Mouse (Mus musculus) megakaryocyte, embryonic 14.5 days (primary cell): ENCODE results near the gene Yars. TPM values are rescaled to one million over a fixed set of nuclear protein-coding genes. Genes with fewer than 3 reads are reported as not detected.
A peak's percentile ranks its signal among the peaks of the same experiment; 100 is the strongest.

Source experiments
- H3K27me3 ChIP-seq: replicated peaks from 2 replicates; pipeline ENCODE3; 2012; ENCODE audit warnings: inconsistent platforms
- H3K36me3 ChIP-seq: replicated peaks from 2 replicates; pipeline ENCODE3; 2012; ENCODE audit warnings: low read length, inconsistent platforms, mixed read lengths
- H3K4me1 ChIP-seq: 2 replicates; pipeline ENCODE4 v1.6.1; 2012; ENCODE audit warnings: inconsistent platforms
- H3K4me3 ChIP-seq: replicated peaks from 2 replicates; pipeline ENCODE3; 2012; ENCODE audit warnings: moderate library complexity, mild to moderate bottlenecking, inconsistent platforms
- H3K9me3 ChIP-seq: 2 replicates; pipeline ENCODE4 v1.6.1; 2012; ENCODE audit warnings: inconsistent platforms
- FLI1 ChIP-seq: IDR thresholded peaks from 2 replicates; pipeline ENCODE4 v1.6.1; 2012; ENCODE audit warnings: low read length, inconsistent platforms, mixed read lengths
- GATA1 ChIP-seq: IDR thresholded peaks from 3 replicates; pipeline ENCODE4 v1.6.1; 2012; ENCODE audit warnings: mixed read lengths, low read length, inconsistent platforms, borderline replicate concordance
- polyA plus RNA-seq: library from polyadenylated mRNA; stranded (reverse); fragments of >175 nt; gene quantifications from 2 replicates; pipeline ENCODE4 v1.2.3, GENCODE M21; 2012; ENCODE audit warnings: low replicate concordance; ENCODE audit not compliant: insufficient read depth

Gene Yars
- polyA plus RNA-seq, 1 experiment, result 17.4 TPM

DNA sequence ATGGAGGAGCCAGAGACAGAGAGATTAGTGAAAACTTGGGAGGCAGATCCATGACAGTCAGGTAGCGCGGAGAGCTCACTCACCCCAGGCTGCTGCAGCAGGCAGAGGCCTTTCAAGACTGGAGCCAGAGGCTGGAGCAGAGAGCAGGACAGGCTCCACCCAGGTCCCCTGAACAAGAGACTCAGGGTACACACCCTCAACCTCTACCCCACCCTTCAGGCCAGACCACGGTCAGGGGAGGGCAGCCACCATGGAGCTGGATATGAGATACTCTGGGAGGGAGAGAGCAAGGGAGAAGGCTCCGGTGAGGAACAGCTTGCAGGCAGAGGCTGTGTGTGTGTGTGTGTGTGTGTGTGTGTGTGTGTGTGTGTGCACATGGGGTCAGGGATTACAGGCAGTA is 76.6 kb downstream of the Yars start:
- TF ChIP-seq GATA1 (no peak), FLI1 (no peak)
- no peaks in the 10 kb centered on the region for H3K9me3 ChIP-seq
- no peaks in the 10 kb centered on the region for H3K36me3 ChIP-seq
- H3K4me3 ChIP-seq, result no peak overlapping the region
- peaks cover 23% of the 10 kb centered on the region for H3K27me3 ChIP-seq
- H3K4me1 ChIP-seq, result peaks cover 87% of the 10 kb centered on the region

DNA sequence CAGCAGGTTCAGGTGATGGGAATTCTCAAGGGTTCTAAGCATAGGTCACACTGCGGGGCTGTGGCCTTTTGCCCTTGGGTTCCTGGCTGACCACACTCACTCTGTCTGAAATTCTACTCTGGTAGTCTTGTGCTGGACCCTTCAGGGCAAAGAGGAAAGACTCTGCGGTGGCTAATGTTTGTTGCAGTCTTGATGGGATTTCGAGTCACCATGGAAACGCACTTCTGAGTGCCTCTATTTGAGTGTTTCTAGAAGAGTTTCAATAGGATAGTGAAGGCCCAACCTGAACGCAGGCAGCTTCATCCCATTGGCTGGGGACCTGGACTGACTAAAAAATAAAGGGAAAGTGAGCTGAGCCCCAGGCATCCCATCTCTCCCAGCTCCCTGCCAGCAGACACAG is 77.3 kb downstream of the Yars start:
- Histone ChIP-seq H3K36me3 (no peaks in the 10 kb centered on the region), H3K4me3 (no peak overlapping the region), H3K4me1 (peaks cover 86% of the 10 kb centered on the region), H3K27me3 (peaks cover 25% of the 10 kb centered on the region), H3K9me3 (no peaks in the 10 kb centered on the region)
- TF ChIP-seq GATA1 (no peak), FLI1 (no peak)

DNA sequence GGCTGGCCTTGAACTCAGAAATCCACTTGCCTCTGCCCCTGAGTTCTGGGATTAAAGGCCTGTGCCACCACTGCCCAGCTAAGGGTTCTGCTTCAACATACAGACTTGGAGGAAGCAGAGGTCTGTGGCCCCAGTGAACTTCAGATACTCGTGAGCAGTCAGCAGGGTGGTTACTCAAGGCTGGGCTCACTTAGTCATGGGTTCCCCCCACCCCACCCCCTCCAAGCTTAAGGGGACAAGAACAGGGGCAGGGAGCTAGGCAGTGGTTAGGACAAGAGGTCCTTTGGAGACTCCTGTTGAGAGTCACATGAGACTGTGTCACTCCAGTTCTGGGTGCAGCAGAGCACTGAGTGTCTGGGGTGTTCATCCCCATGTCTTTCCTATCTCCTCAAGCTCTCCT is 79.1 kb downstream of the Yars start:
- TF ChIP-seq GATA1 (no peak), FLI1 (no peak)
- Histone ChIP-seq H3K27me3 (peaks cover 37% of the 10 kb centered on the region), H3K4me3 (peak overlapping the region; percentile 9), H3K4me1 (peaks cover 80% of the 10 kb centered on the region), H3K9me3 (no peaks in the 10 kb centered on the region), H3K36me3 (no peaks in the 10 kb centered on the region)

Other genes with a start within 250 kb of the Yars start
- gene Azin2, start 227.3 kb upstream of the Yars start, polyA plus RNA-seq, result 7.6 and 12.2 TPM in 2 replicates
- gene Ak2, start 197.8 kb upstream of the Yars start, polyA plus RNA-seq, result 29.1 and 128 TPM in 2 replicates
- 696 and 878 TPM in 2 replicates for gene Rnf19b, start 131.5 kb upstream of the Yars start, polyA plus RNA-seq
- not detected in 2 replicates for gene Tmem54, start 84.2 kb upstream of the Yars start, polyA plus RNA-seq
- gene Hpca, start 67.7 kb upstream of the Yars start, polyA plus RNA-seq, result not detected in 2 replicates
- gene Fndc5, start 52.8 kb upstream of the Yars start, polyA plus RNA-seq, result 0.80 TPM in 1 of 2 replicates, not detected in the other
- gene S100pbp, start within 50 bp of the Yars start, polyA plus RNA-seq, result 0.90 and 2.0 TPM in 2 replicates
- 6.4 and 8.7 TPM in 2 replicates for gene C77080, start 71.6 kb downstream of the Yars start, polyA plus RNA-seq
- not detected in 2 replicates for gene Sync, start 97.9 kb downstream of the Yars start, polyA plus RNA-seq
- 2.0 and 20.5 TPM in 2 replicates for gene Rbbp4, start 145.6 kb downstream of the Yars start, polyA plus RNA-seq
- gene Zbtb8os, start 145.9 kb downstream of the Yars start, polyA plus RNA-seq, result 3.9 TPM in 1 of 2 replicates, not detected in the other
- gene Zbtb8a, start 188.4 kb downstream of the Yars start, polyA plus RNA-seq, result 0.29 TPM in 1 of 2 replicates, not detected in the other